Mouse (Mus musculus) liver, embryonic 11.5 days (tissue): ENCODE data around the gene Cotl1. TPM values are rescaled to one million over a fixed set of nuclear protein-coding genes. Genes with fewer than 3 reads are reported as not detected.

ENCODE experiments used
- ATAC-seq: fragments of 200-750 bp; cut with Nextera tagmentation; replicated peaks from 2 replicates; pipeline ENCODE4 v1.8.0; 2017; ENCODE audit warnings: moderate number of reproducible peaks, mild to moderate bottlenecking, moderate TSS enrichment, moderate library complexity; ENCODE audit not compliant: low FRiP score
- DNase-seq: peaks from one replicate; pipeline ENCODE4 v3.0.0-alpha.2; 2017; ENCODE audit warnings: low spot score
- H3K27ac ChIP-seq: fragments of 300-500 bp; sonication (generic); 2 replicates; pipeline ENCODE4 v1.5.1; 2014; ENCODE audit warnings: mild to moderate bottlenecking, low read depth, low read length, control low read depth
- H3K27me3 ChIP-seq: fragments of 300-500 bp; sonication (generic); replicated peaks from 2 replicates; pipeline ENCODE4 v1.6.1; 2014; ENCODE audit warnings: low read length, mixed read lengths; ENCODE audit not compliant: control insufficient read depth, insufficient read depth
- H3K36me3 ChIP-seq: fragments of 300-500 bp; sonication (generic); 2 replicates; pipeline ENCODE4 v1.6.1; 2014; ENCODE audit warnings: mild to moderate bottlenecking, low read length, moderate library complexity, mixed read lengths; ENCODE audit not compliant: control insufficient read depth, insufficient read depth
- H3K4me1 ChIP-seq: fragments of 300-500 bp; sonication (generic); replicated peaks from 2 replicates; pipeline ENCODE4 v1.6.1; 2014; ENCODE audit warnings: low read length, mixed read lengths; ENCODE audit not compliant: control insufficient read depth, insufficient read depth
- H3K4me2 ChIP-seq: fragments of 300-500 bp; sonication (generic); 2 replicates; pipeline ENCODE4 v1.6.1; 2014; ENCODE audit warnings: mild to moderate bottlenecking, control low read depth, moderate library complexity
- H3K4me3 ChIP-seq: fragments of 300-500 bp; sonication (generic); 2 replicates; pipeline ENCODE4 v1.5.1; 2014; ENCODE audit warnings: low read depth, low read length, control low read depth
- H3K9ac ChIP-seq: fragments of 300-500 bp; sonication (generic); 2 replicates; pipeline ENCODE4 v1.6.1; 2014; ENCODE audit warnings: low read depth, low read length, control low read depth
- H3K9me3 ChIP-seq: fragments of 300-500 bp; sonication (generic); 2 replicates; pipeline ENCODE4 v1.6.1; 2016; ENCODE audit warnings: low read length, inconsistent platforms, mixed read lengths; ENCODE audit not compliant: control insufficient read depth
- WGBS: fragments of 180-500 bp; shearing (Covaris S2); extraction: QIAGEN DNeasy Blood & Tissue Kit; methylation state at CpG from one replicate; pipeline ENCODE4 v1.1.7; 2014; 5-methylcytosine and 5-hydroxymethylcytosine counted together
- polyA plus RNA-seq: library from polyadenylated mRNA; unstranded; fragments of >200 nt; fragmentation: Nextera tagmentation; extraction: Ambion mirVana; gene quantifications from 2 replicates; pipeline ENCODE4 v1.2.1, GENCODE M21; 2014

Cotl1 gene
- polyA plus RNA-seq, 1 experiment from 2014 or later = 132 TPM

DNA sequence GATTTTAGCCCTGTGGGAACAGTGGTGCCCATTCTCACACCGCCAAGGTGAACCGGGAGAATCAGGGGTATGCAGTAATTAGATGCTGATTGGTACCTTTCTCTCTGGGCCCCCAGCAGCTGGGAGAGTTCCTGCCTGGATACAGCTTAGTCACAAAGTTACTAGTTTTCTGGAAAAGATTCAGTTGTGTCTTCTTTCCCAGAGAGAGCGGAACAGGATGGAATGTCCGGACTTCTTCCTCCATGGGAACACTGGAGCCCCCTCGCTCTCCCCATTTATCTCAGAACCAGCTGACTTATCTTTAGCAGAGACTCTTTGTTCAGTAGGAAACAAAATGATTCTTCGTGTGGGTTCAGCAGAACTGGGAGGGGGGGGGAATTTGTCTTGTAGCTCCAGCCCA is 22.4 kb upstream of the Cotl1 start:
- peaks cover 33% of the 10 kb centered on the region for H3K4me1 ChIP-seq
- peak overlapping the region; percentile 82 for H3K9ac ChIP-seq
- 13% methylated on average over 6 of the region's 6 CpGs for WGBS
- no peak overlapping the region for H3K27ac ChIP-seq
- H3K4me2 ChIP-seq = peak overlapping the region; percentile 97
- H3K9me3 ChIP-seq = no peaks in the 10 kb centered on the region
- DNase-seq = no peak
- H3K27me3 ChIP-seq = no peaks in the 10 kb centered on the region; the same call in 1 of the 2 replicates
- peak overlapping the region; percentile 85 for H3K4me3 ChIP-seq
- no peaks in the 10 kb centered on the region for H3K36me3 ChIP-seq
- ATAC-seq = no peak

DNA sequence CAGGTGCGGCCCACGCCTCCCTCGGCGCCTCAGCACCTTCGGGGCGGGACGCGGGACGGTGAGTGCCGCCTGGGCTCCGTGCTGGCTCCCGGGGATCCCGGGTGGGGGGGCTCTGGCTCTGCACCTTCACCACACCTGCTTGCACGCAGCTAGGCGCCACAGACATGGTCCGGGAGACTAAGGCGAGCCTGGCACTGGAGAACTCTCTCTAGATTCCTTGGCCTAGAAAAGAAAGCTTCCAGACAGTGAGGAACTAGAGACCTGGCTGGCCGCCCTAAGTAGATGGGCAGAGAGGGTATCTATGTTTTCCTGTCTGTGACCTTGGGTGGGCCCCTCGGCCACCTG is 22.0 kb upstream of the Cotl1 start:
- peak overlapping the region; percentile 97 for H3K4me2 ChIP-seq
- peaks cover 34% of the 10 kb centered on the region for H3K4me1 ChIP-seq
- no peaks in the 10 kb centered on the region for H3K36me3 ChIP-seq
- H3K27ac ChIP-seq = peak overlapping the region; percentile 48; the same call in 1 of the 2 replicates
- ATAC-seq (no peak), DNase-seq (no peak)
- WGBS = 1% methylated on average over 19 of the region's 19 CpGs
- H3K27me3 ChIP-seq = no peaks in the 10 kb centered on the region; the same call in 1 of the 2 replicates
- peak overlapping the region; percentile 82 for H3K9ac ChIP-seq
- peak overlapping the region; percentile 85 for H3K4me3 ChIP-seq
- no peaks in the 10 kb centered on the region for H3K9me3 ChIP-seq

GRCm38 (mm10) chr8:119861706-119862389 is 21.5 kb upstream of the Cotl1 start, which contains the start of gene Klhl36:
Gene Klhl36, plus strand, starts transcription at chr8:119862266.
- 2% methylated on average over 35 of the region's 35 CpGs for whole genome bisulfite sequencing
- peaks cover 30% of the 10 kb centered on the region for H3K4me1 ChIP-seq
- H3K36me3 ChIP-seq = no peaks in the 10 kb centered on the region

DNA sequence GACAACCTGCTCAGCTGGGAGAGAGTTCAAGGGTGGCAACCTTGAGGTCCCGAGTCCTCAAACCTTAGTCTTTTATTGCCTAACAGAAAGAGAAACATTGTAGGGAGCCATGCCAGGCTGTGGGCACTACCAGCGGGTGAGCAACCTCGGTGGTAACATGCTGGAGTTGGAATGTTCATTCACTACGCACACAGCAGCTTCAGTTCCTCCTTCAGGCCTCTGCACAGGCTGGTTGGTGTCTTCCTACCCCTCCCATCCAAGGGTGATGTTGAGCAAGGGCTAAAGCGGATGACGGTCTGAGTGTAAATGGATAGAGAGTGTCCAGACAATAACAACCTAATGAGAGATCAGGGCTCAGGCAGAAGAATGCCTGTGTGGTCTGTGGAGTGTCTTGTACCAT is 17.4 kb upstream of the Cotl1 start:
- no peaks in the 10 kb centered on the region for H3K27me3 ChIP-seq
- no peak overlapping the region for H3K9ac ChIP-seq
- no peak overlapping the region for H3K4me3 ChIP-seq
- 53% methylated on average over 6 of the region's 6 CpGs for WGBS
- no peak overlapping the region for H3K4me2 ChIP-seq
- no peaks in the 10 kb centered on the region for H3K9me3 ChIP-seq
- ATAC-seq (no peak), DNase-seq (no peak)
- H3K27ac ChIP-seq = no peak overlapping the region
- H3K4me1 ChIP-seq = peaks cover 27% of the 10 kb centered on the region
- no peaks in the 10 kb centered on the region for H3K36me3 ChIP-seq

More at GRCm38 (mm10) chr8:119861706-119862389, 21.5 kb upstream of the Cotl1 start, which contains the start of gene Klhl36:
- Histone ChIP-seq H3K4me3 (peak within 1 kb of the TSS; percentile 85), H3K27me3 (no peaks in the 10 kb centered on the region; the same call in 1 of the 2 replicates), H3K9ac (peak within 1 kb of the TSS; percentile 82), H3K9me3 (no peaks in the 10 kb centered on the region), H3K4me2 (peak within 1 kb of the TSS; percentile 97), H3K27ac (peak within 1 kb of the TSS; percentile 48; the same call in 1 of the 2 replicates)
- DNase-seq (peak; percentile 99), ATAC-seq (peak; percentile 98)

GRCm38 (mm10) chr8:119855656-119856055 is 15.3 kb upstream of the Cotl1 start:
- ATAC-seq = no peak
- Histone ChIP-seq H3K9me3 (no peaks in the 10 kb centered on the region), H3K9ac (no peak overlapping the region), H3K4me1 (peaks cover 15% of the 10 kb centered on the region), H3K27ac (no peak overlapping the region), H3K36me3 (no peaks in the 10 kb centered on the region), H3K4me3 (no peak overlapping the region), H3K4me2 (no peak overlapping the region), H3K27me3 (no peaks in the 10 kb centered on the region)
- DNase-seq = no peak
- 66% methylated on average over 5 of the region's 5 CpGs for WGBS

DNA sequence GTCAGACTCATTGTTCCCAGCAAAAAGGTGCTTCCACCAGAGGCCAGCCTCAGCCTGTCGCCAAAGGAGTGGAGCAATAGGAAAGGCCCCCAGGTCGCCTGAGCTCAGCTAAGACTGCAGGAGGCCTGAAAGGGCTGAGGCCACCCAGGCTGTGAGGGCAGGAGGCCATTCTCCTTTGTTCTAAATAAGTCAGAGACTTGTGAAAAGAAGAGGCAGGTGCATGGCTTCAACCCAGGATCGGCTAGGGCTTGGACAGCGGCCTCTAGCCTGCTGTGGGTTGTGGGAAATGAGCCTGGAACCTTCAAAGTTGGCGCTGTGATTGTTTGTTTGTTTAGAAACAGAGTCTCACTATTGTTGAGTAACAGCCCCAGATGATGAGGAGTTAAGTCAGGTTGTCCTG is 13.7 kb upstream of the Cotl1 start:
- Histone ChIP-seq H3K4me3 (no peak overlapping the region), H3K36me3 (no peaks in the 10 kb centered on the region), H3K27ac (no peak overlapping the region), H3K27me3 (no peaks in the 10 kb centered on the region), H3K9me3 (no peaks in the 10 kb centered on the region; the same call in 1 of the 2 replicates), H3K9ac (no peak overlapping the region), H3K4me1 (peaks cover 12% of the 10 kb centered on the region; the same call in 1 of the 2 replicates), H3K4me2 (no peak overlapping the region)
- WGBS = 63% methylated on average over 5 of the region's 5 CpGs
- ATAC-seq (no peak), DNase-seq (no peak)

- H3K4me3 ChIP-seq = no peak overlapping the region
- no peak for ATAC-seq
- no peak overlapping the region for H3K4me2 ChIP-seq
- 59% methylated on average over 8 of the region's 8 CpGs for WGBS
- no peak overlapping the region for H3K27ac ChIP-seq
- no peaks in the 10 kb centered on the region for H3K27me3 ChIP-seq
- H3K36me3 ChIP-seq = no peaks in the 10 kb centered on the region
- peaks cover 9% of the 10 kb centered on the region; the same call in 1 of the 2 replicates for H3K4me1 ChIP-seq
- no peaks in the 10 kb centered on the region; the same call in 1 of the 2 replicates for H3K9me3 ChIP-seq
- no peak overlapping the region for H3K9ac ChIP-seq
- DNase-seq = no peak
These were observed 13.2 kb upstream of the Cotl1 start for GRCm38 (mm10) chr8:119853521-119853920.

DNA sequence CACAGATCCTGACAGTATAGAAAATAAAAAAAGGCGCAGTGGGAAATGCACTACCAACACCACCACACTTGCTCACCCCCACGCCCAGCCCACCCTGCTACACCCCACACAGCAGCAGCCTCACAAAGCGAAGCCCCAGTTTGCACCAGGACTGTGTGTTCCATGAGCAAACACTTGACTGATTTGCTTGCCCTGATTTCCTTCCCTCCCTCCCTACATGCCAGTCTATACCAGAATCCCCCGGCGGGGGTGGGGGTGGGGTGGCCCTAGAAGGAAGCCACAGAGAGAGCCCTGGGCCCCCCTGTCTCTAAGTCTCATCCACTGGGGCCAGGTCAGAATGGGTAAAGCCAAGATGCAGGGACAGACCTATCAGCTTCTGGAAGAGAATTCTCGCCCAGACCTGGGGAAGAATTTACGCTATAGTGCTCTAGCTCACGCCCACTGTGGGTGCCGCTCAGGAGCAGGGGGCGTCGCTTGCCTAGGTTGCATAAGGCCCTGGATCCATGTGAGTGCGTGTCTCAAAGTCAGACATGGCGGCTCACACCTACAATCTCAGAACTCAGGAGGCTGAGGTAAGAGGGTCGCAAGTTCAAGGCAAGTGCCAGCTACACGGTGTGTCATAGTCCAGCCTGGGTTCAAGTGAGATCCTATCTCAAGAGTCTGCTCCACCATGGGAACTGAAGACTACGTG is 7.0 kb upstream of the Cotl1 start:
- no peak overlapping the region for H3K4me3 ChIP-seq
- no peaks in the 10 kb centered on the region; the same call in 1 of the 2 replicates for H3K9me3 ChIP-seq
- H3K36me3 ChIP-seq = no peaks in the 10 kb centered on the region
- H3K27ac ChIP-seq = no peak overlapping the region
- 74% methylated on average over 16 of the region's 16 CpGs for WGBS
- no peak overlapping the region for H3K4me2 ChIP-seq
- DNase-seq (no peak), ATAC-seq (no peak)
- no peak overlapping the region for H3K9ac ChIP-seq
- H3K27me3 ChIP-seq = no peaks in the 10 kb centered on the region; the same call in 1 of the 2 replicates
- H3K4me1 ChIP-seq = no peaks in the 10 kb centered on the region
